Mouse (Mus musculus): ENCODE data around the gene Rabep2. TPM values are rescaled to one million over a fixed set of nuclear protein-coding genes. Genes with fewer than 3 reads are reported as not detected.
"Not testable (repeated sequence)": the region's sequence is repeated elsewhere in the genome, so short reads cannot be mapped to it uniquely, and the experiment has no call there.

Gene Rabep2
- polyA plus RNA-seq, 1 experiment = 21.9 TPM

DNA sequence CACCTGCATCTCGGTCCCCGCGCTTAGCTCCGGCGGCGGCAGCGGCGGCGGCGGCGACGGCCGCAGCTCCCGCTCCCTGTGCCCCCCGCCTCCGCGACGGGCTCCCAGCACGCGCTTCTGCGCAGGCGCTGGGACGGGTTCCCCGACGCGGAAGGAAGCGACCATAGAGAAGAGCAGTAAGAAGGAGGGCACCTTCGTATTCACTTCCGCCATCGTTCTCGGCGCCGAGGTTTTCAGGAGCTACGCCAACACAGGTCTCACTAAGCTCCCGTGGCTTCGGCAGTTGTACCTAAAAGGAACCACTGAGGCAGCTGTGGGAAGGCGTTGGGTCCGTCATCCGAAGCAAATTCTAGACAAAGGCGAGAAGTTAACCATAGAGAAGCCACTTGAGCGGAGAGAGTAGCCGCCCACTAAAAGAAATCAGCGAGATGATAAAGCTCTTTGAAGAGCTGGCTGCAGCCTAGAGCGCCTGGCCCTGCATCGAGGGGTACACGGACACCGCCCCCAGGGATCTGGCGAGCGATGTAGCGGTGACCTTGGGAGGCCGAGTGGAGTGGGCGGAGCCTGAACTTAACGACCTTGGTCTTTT lies 46.5 kb downstream of the Rabep2 start, which contains the start of gene Sh2b1:
Sh2b1 (minus strand) TSS at position 432 of the 589 bp plus-strand sequence.
- Histone ChIP-seq H3K4me3 (ENCODE audit: insufficient read depth, low read length) (peak within 1 kb of the TSS; percentile 75), H3K27ac (ENCODE audit: insufficient read depth, low read length) (peak within 1 kb of the TSS; percentile 83), H3K4me1 (ENCODE audit: control insufficient read depth, insufficient read depth, low read length) (no peaks in the 10 kb centered on the region)
- TF ChIP-seq CTCF (IDR thresholded peaks at IDR 0.05; ENCODE audit: extremely low read depth, insufficient read depth, low read length) = peak; percentile 17; the same call in 1 of the 2 replicates
- TF ChIP-seq POLR2A (IDR thresholded peaks at IDR 0.05; ENCODE audit: extremely low read depth, insufficient read depth, low read length) = peak; percentile 90

GRCm38 (mm10) chr7:126481699-126482098 lies 53.1 kb downstream of the Rabep2 start:
- TF ChIP-seq POLR2A (IDR thresholded peaks at IDR 0.05; ENCODE audit: extremely low read depth, insufficient read depth, low read length) (no peak), CTCF (IDR thresholded peaks at IDR 0.05; ENCODE audit: extremely low read depth, insufficient read depth, low read length) (no peak)
- H3K27ac ChIP-seq (ENCODE audit: insufficient read depth, low read length) = no peak overlapping the region
- H3K4me1 ChIP-seq (ENCODE audit: control insufficient read depth, insufficient read depth, low read length) = no peaks in the 10 kb centered on the region
- no peak overlapping the region; the same call in 1 of the 2 replicates for H3K4me3 ChIP-seq (ENCODE audit: insufficient read depth, low read length)

- TF ChIP-seq POLR2A (IDR thresholded peaks at IDR 0.05; ENCODE audit: extremely low read depth, insufficient read depth, low read length) = peak; percentile 35; the same call in 1 of the 2 replicates
- no peak for TF ChIP-seq CTCF (IDR thresholded peaks at IDR 0.05; ENCODE audit: extremely low read depth, insufficient read depth, low read length)
- Histone ChIP-seq H3K4me3 (ENCODE audit: insufficient read depth, low read length) (peak overlapping the region; percentile 20), H3K4me1 (ENCODE audit: control insufficient read depth, insufficient read depth, low read length) (no peaks in the 10 kb centered on the region), H3K27ac (ENCODE audit: insufficient read depth, low read length) (peak overlapping the region; percentile 39; the same call in 1 of the 2 replicates)
Measured at GRCm38 (mm10) chr7:126482392-126482871, 53.9 kb downstream of the Rabep2 start.

- Histone ChIP-seq H3K27ac (ENCODE audit: insufficient read depth, low read length) (peak within 1 kb of the TSS; percentile 20; the same call in 1 of the 2 replicates), H3K4me3 (ENCODE audit: insufficient read depth, low read length) (peak within 1 kb of the TSS; percentile 73), H3K4me1 (ENCODE audit: control insufficient read depth, insufficient read depth, low read length) (no peaks in the 10 kb centered on the region)
- TF ChIP-seq POLR2A (IDR thresholded peaks at IDR 0.05; ENCODE audit: extremely low read depth, insufficient read depth, low read length) (peak; percentile 42; the same call in 1 of the 2 replicates), CTCF (IDR thresholded peaks at IDR 0.05; ENCODE audit: extremely low read depth, insufficient read depth, low read length) (no peak)
Measured at GRCm38 (mm10) chr7:126487052-126487483, 58.5 kb downstream of the Rabep2 start, which contains the start of gene Tufm. Gene Tufm, plus strand, starts transcription at chr7:126487361.

DNA sequence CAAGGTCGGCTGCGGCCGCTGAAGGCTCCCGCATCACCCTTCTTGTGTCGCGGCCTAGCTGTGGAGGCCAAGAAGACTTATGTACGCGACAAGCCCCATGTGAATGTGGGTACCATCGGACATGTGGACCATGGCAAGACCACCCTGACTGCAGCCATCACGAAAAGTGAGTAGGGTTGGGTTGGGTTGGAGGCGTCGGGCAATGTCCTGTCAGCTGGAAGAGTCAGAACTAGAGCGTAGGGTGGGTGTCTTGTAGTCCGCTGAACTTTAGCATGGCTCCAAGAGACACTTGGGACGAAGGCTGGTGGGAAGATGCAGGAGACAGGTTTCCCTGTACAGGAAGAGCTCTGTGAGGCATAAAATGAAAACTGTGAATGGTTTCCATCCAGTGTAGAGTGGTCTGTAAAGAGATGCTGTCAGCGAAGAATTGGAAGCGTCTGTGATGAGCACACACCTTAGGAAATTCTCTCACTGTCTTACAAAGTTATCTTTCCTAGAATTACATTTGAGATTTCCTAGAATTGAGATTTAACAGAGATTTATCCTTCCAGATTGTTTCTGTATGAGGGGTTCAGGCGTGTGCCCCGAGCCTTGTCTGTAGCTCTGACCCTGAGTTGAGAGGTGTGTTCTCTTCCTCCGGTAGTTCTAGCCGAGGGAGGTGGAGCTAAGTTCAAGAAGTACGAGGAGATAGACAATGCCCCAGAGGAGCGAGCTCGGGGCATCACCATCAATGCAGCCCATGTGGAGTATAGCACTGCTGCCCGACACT lies 59.2 kb downstream of the Rabep2 start:
- not testable (repeated sequence) for H3K4me1 ChIP-seq (ENCODE audit: control insufficient read depth, insufficient read depth, low read length); H3K27ac ChIP-seq (ENCODE audit: insufficient read depth, low read length)
- peak overlapping the region; percentile 73 for H3K4me3 ChIP-seq (ENCODE audit: insufficient read depth, low read length)

GRCm38 (mm10) chr7:126491005-126491404 lies 62.4 kb downstream of the Rabep2 start:
- H3K4me1 ChIP-seq (ENCODE audit: control insufficient read depth, insufficient read depth, low read length) = no peaks in the 10 kb centered on the region
- H3K27ac ChIP-seq (ENCODE audit: insufficient read depth, low read length) = no peak overlapping the region
- TF ChIP-seq CTCF (IDR thresholded peaks at IDR 0.05; ENCODE audit: extremely low read depth, insufficient read depth, low read length) = no peak
- TF ChIP-seq POLR2A (IDR thresholded peaks at IDR 0.05; ENCODE audit: extremely low read depth, insufficient read depth, low read length) = 0 out of 2 replicates have a peak, but pooled peaks have one; percentile 3
- no peak overlapping the region for H3K4me3 ChIP-seq (ENCODE audit: insufficient read depth, low read length)

GRCm38 (mm10) chr7:126491973-126492372 lies 63.4 kb downstream of the Rabep2 start:
- no peak overlapping the region for H3K4me3 ChIP-seq (ENCODE audit: insufficient read depth, low read length)
- H3K4me1 ChIP-seq (ENCODE audit: control insufficient read depth, insufficient read depth, low read length) = no peaks in the 10 kb centered on the region
- TF ChIP-seq CTCF (IDR thresholded peaks at IDR 0.05; ENCODE audit: extremely low read depth, insufficient read depth, low read length) (no peak), POLR2A (IDR thresholded peaks at IDR 0.05; ENCODE audit: extremely low read depth, insufficient read depth, low read length) (no peak)
- no peak overlapping the region for H3K27ac ChIP-seq (ENCODE audit: insufficient read depth, low read length)

GRCm38 (mm10) chr7:126494120-126494519 lies 65.6 kb downstream of the Rabep2 start:
- Histone ChIP-seq H3K4me1 (ENCODE audit: control insufficient read depth, insufficient read depth, low read length) (no peaks in the 10 kb centered on the region), H3K4me3 (ENCODE audit: insufficient read depth, low read length) (no peak overlapping the region)
- TF ChIP-seq POLR2A (IDR thresholded peaks at IDR 0.05; ENCODE audit: extremely low read depth, insufficient read depth, low read length) (no peak), CTCF (IDR thresholded peaks at IDR 0.05; ENCODE audit: extremely low read depth, insufficient read depth, low read length) (no peak)

GRCm38 (mm10) chr7:126496475-126496874 lies 67.9 kb downstream of the Rabep2 start:
- Histone ChIP-seq H3K27ac (ENCODE audit: insufficient read depth, low read length) (no peak overlapping the region), H3K4me1 (ENCODE audit: control insufficient read depth, insufficient read depth, low read length) (no peaks in the 10 kb centered on the region), H3K4me3 (ENCODE audit: insufficient read depth, low read length) (no peak overlapping the region)
- TF ChIP-seq POLR2A (IDR thresholded peaks at IDR 0.05; ENCODE audit: extremely low read depth, insufficient read depth, low read length) (no peak), CTCF (IDR thresholded peaks at IDR 0.05; ENCODE audit: extremely low read depth, insufficient read depth, low read length) (no peak)

More at GRCm38 (mm10) chr7:126494120-126494519, 65.6 kb downstream of the Rabep2 start:
- H3K27ac ChIP-seq (ENCODE audit: insufficient read depth, low read length) = no peak overlapping the region

Measured in cortical plate, adult 2 months (tissue).